Mouse (Mus musculus): ENCODE results near the gene Samd9l. TPM values are rescaled to one million over a fixed set of nuclear protein-coding genes. Genes with fewer than 3 reads are reported as not detected.

Gene Samd9l
- polyA plus RNA-seq, 1 experiment from 2014 or later, result 14.6 TPM

Other genes with a start within 250 kb of the Samd9l start
- gene Hepacam2, start 98.7 kb upstream of the Samd9l start, polyA plus RNA-seq (2014; fragmentation: Nextera tagmentation; extraction: Ambion mirVana), result 2.8 and 3.4 TPM in 2 replicates
- gene Vps50, start 98.8 kb upstream of the Samd9l start, polyA plus RNA-seq (2014; fragmentation: Nextera tagmentation; extraction: Ambion mirVana), result 33.7 and 34.0 TPM in 2 replicates

All from stomach, embryonic 14.5 days (tissue).